ENCODE assay signal across 21 mouse cellular contexts in the genomic region with DNA sequence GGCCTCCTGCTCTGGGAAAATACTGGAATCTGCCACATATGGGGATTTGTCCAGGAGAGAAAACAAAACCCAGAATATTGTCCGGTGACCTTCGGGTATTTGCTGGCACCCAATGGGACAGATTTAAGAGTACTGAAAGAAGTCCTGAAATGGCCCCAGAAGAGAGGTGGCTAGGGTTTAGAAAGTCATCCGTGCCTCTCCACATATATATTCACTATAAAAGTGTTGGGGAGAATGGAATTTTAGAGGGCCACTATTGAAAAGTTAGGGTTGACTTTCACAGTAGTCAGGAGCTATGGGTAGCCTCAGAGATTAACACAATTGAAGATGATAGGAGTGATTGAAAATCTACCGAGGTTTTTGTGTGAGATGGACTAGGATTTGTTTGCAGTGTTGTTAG. TPM values are rescaled to one million over a fixed set of nuclear protein-coding genes. Genes with fewer than 3 reads are reported as not detected.
"Had no signal": no experiment of that assay in that cellular context is flagged by ENCODE, and none has a peak within 500 bp of the region (broad histone marks: within the 10 kb centered on the region; RNA-seq: fewer than 3 reads in every experiment).

No protein-coding gene starts in this region.

- H3K9ac ChIP-seq: limb, embryonic 12.5 days; limb, embryonic 15.5 days; liver, embryonic 14.5 days; liver, postnatal 0 days; lung, embryonic 14.5 days; midbrain, embryonic 13.5 days; neural tube, embryonic 12.5 days had no signal

- H3K4me3 ChIP-seq: layer of hippocampus, adult 2 months; limb, embryonic 12.5 days; limb, embryonic 15.5 days; midbrain, embryonic 13.5 days; neural tube, embryonic 12.5 days had no signal

- H3K27ac ChIP-seq: kidney, postnatal 0 days; layer of hippocampus, adult 2 months; limb, embryonic 12.5 days; limb, embryonic 15.5 days; liver, embryonic 14.5 days; macrophage; midbrain, embryonic 13.5 days; neural tube, embryonic 12.5 days had no signal

- H3K4me1 ChIP-seq: limb, embryonic 12.5 days had no signal

- ATAC-seq: liver, postnatal 0 days; lung, postnatal 0 days; midbrain, embryonic 13.5 days; midbrain, embryonic 16.5 days had no signal

- DNase-seq: kidney, adult 2 months; kidney, postnatal 25 days; layer of hippocampus, adult 9-11 months; liver, postnatal 0 days; lung, embryonic 14.5 days; thymus, adult 18-20 months; thymus, postnatal 36 days had no signal

- H3K4me2 ChIP-seq: limb, embryonic 12.5 days; limb, embryonic 15.5 days; liver, embryonic 11.5 days; lung, embryonic 14.5 days; midbrain, embryonic 13.5 days; neural tube, embryonic 12.5 days had no signal

- H3K36me3 ChIP-seq: limb, embryonic 12.5 days; limb, embryonic 15.5 days; midbrain, embryonic 13.5 days; neural tube, embryonic 12.5 days had no signal

- H3K9me3 ChIP-seq: limb, embryonic 12.5 days; limb, embryonic 15.5 days; midbrain, embryonic 13.5 days; neural tube, embryonic 12.5 days had no signal

RNA-seq across cellular contexts. Expression of gene Onecut1, which starts 6.3 kb away (rescaled TPM):
- polyA plus RNA-seq: kidney, adult 2 months; kidney, postnatal 0 days; large intestine, adult 2 months; lung, embryonic 14.5 days; lung, postnatal 0 days; macrophage; small intestine, adult 2 months; urinary bladder, adult 2 months had no signal
